Mouse (Mus musculus) ES-Bruce4 (cell line): Measurements from ENCODE around the gene Uqcrc2. TPM values are rescaled to one million over a fixed set of nuclear protein-coding genes. Genes with fewer than 3 reads are reported as not detected.

Experiments
- H3K27ac ChIP-seq: 2 replicates; pipeline ENCODE4 v1.5.1; 2012; ENCODE audit warnings: low read length, inconsistent platforms; ENCODE audit not compliant: insufficient read depth
- H3K27me3 ChIP-seq: 2 replicates; pipeline ENCODE4 v1.6.1; 2012; ENCODE audit warnings: mild to moderate bottlenecking, low read length, inconsistent platforms; ENCODE audit not compliant: control insufficient read depth, poor library complexity, insufficient read depth, severe bottlenecking
- H3K36me3 ChIP-seq: 2 replicates; pipeline ENCODE4 v1.6.1; 2012; ENCODE audit warnings: inconsistent platforms, mild to moderate bottlenecking, low read length, moderate library complexity; ENCODE audit not compliant: control insufficient read depth, poor library complexity, insufficient read depth, severe bottlenecking
- H3K4me1 ChIP-seq: one replicate; pipeline ENCODE4 v1.8.1; 2011; ENCODE audit warnings: low read length; ENCODE audit not compliant: control insufficient read depth, insufficient read depth
- H3K4me3 ChIP-seq: 2 replicates; pipeline ENCODE4 v1.5.1; 2011; ENCODE audit warnings: low read depth, mild to moderate bottlenecking, low read length
- H3K9ac ChIP-seq: 2 replicates; pipeline ENCODE4 v1.6.1; 2012; ENCODE audit warnings: low read depth, mild to moderate bottlenecking, inconsistent platforms; ENCODE audit not compliant: poor library complexity, severe bottlenecking
- H3K9me3 ChIP-seq: replicated peaks from 2 replicates; pipeline ENCODE4 v1.6.1; 2012; ENCODE audit warnings: mild to moderate bottlenecking, low read length, inconsistent platforms; ENCODE audit not compliant: control insufficient read depth, poor library complexity, insufficient read depth, severe bottlenecking
- CTCF ChIP-seq: IDR thresholded peaks from one replicate; pipeline ENCODE4 v1.8.1; 2011; ENCODE audit warnings: low read depth, low read length
- EP300 ChIP-seq: IDR thresholded peaks from 2 replicates; pipeline ENCODE4 v1.6.1; 2011; ENCODE audit warnings: low read depth, low read length; ENCODE audit not compliant: insufficient read depth
- POLR2A ChIP-seq: IDR thresholded peaks from one replicate; pipeline ENCODE4 v1.8.1; 2011; ENCODE audit warnings: low read length; ENCODE audit not compliant: insufficient read depth
- polyA plus RNA-seq: library from polyadenylated mRNA; stranded (reverse); fragments of >200 nt; gene quantifications from 2 replicates; pipeline ENCODE4 v1.2.4, GENCODE M21; 2011; ENCODE audit warnings: low read depth; ENCODE audit not compliant: missing spikeins, insufficient read depth, insufficient read length

The Uqcrc2 gene
- polyA plus RNA-seq, 1 experiment: 293 TPM

DNA sequence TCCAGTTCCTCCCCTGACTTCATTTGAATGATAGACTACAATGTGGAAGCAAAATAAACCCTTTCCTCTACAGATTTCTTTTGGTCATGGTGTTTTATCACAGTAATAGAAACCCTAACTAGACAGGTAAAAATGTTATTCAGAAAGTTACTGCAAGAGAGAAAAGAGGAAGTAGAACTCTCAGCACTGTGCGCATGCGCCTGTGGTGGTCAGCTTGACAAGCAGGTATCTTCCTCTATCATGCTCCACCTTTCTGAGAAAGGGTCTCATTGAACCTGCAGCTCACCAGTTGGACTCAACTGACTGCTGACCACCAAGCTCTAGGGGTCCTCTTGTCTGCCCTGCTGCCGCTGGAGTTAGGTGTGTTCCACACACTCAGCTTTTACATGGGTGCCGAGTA is 27.1 kb downstream of the Uqcrc2 start:
- Histone ChIP-seq H3K36me3 (peaks cover 23% of the 10 kb centered on the region), H3K4me3 (no peak overlapping the region), H3K27ac (no peak overlapping the region), H3K9ac (no peak overlapping the region), H3K9me3 (no peaks in the 10 kb centered on the region), H3K4me1 (no peaks in the 10 kb centered on the region), H3K27me3 (no peaks in the 10 kb centered on the region)
- TF ChIP-seq POLR2A: no peak
- no peak for TF ChIP-seq CTCF
- TF ChIP-seq EP300: no peak

DNA sequence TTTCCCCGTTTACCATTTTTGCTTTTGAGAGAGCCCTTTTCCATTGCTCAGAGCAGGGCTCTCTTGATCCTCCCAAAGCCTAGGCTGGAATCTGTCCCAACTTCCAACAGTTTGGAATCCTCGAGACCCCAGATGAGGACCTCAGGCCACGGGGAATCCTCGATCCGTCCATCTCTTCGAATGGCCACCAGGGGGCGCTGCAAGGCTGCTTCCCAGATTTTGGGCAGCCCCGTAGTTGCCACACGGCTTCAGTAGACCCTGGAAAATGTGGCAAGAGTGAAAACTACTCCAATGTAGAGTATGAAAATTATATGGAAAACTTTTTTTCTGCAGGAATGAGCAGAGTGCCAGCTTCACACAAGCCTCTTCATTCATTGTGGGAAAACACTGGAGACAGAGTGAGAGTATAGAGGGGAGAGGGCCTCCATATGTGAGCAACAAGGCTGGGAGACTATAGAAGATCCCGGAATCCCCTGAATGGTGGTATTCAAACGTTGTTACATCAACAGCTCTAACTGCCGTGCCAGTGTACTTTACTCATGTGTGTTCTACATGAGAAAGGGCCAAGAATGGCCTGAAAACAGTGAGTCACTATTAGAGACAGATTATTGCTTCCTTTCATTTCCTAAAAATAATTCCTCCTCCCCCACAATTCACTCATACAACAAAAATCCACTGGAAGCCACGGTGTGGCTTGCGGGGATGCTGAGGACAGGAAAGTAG is 35.3 kb downstream of the Uqcrc2 start, which contains the start of gene Pdzd9:
TSS of gene Pdzd9 (minus strand) at position 191 of the 723 bp plus-strand sequence.
- no peak for TF ChIP-seq EP300
- TF ChIP-seq POLR2A: no peak
- TF ChIP-seq CTCF: peak; percentile 85
- no peaks in the 10 kb centered on the region; the same call in 1 of the 2 replicates for H3K27me3 ChIP-seq
- no peaks in the 10 kb centered on the region for H3K4me1 ChIP-seq
- H3K9ac ChIP-seq: no peak within 1 kb of the TSS
- no peak within 1 kb of the TSS for H3K27ac ChIP-seq
- no peaks in the 10 kb centered on the region for H3K36me3 ChIP-seq
- H3K9me3 ChIP-seq: no peaks in the 10 kb centered on the region
- H3K4me3 ChIP-seq: no peak within 1 kb of the TSS

GRCm38 (mm10) chr7:120671271-120671670 is 36.3 kb downstream of the Uqcrc2 start:
- no peak overlapping the region for H3K4me3 ChIP-seq
- H3K36me3 ChIP-seq: no peaks in the 10 kb centered on the region
- no peak overlapping the region for H3K27ac ChIP-seq
- H3K4me1 ChIP-seq: no peaks in the 10 kb centered on the region
- no peaks in the 10 kb centered on the region; the same call in 1 of the 2 replicates for H3K27me3 ChIP-seq
- no peaks in the 10 kb centered on the region for H3K9me3 ChIP-seq
- no peak overlapping the region for H3K9ac ChIP-seq
- TF ChIP-seq CTCF (no peak), EP300 (no peak)

DNA sequence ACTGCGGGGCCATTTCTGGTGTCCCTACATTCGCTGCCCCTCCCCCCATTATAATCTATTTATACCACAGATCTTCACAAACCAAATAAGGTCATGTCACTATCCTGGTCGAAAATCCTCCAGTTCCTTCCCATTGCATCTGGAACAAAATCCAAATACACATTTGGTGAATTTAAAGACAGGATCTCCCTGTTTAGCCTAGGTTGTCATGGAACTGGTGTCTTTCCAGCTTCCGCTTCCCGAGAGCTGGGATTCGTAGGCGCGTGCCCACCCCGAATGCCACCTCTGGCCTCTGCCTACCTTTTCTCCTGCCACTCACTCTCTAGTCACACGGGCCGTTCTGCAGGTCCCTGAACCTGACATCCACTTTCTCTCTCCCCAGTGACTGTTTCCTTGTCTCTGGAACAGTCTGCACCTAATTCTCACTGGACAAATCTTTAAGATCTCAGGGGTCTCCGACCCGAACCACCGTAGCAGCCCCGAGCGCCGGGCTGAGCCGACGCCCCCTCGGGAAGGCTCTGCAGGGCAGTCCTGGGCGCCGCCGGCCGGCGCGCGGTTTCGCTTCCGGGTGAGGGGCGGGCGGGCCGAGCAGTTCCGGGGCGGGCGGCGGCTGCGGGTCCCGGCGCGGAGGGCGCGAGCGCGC is 42.1 kb downstream of the Uqcrc2 start, which contains the start of gene Mosmo:
TSS of gene Mosmo (plus strand) at position 618 of the 643 bp plus-strand sequence.
- H3K9ac ChIP-seq: peak within 1 kb of the TSS; percentile 91
- H3K4me3 ChIP-seq: peak within 1 kb of the TSS; percentile 87
- no peaks in the 10 kb centered on the region for H3K4me1 ChIP-seq
- no peaks in the 10 kb centered on the region for H3K9me3 ChIP-seq
- no peak within 1 kb of the TSS for H3K27ac ChIP-seq
- TF ChIP-seq POLR2A (no peak), EP300 (no peak), CTCF (no peak)
- H3K27me3 ChIP-seq: no peaks in the 10 kb centered on the region
- H3K36me3 ChIP-seq: no peaks in the 10 kb centered on the region

GRCm38 (mm10) chr7:120677764-120678531 is 43.0 kb downstream of the Uqcrc2 start:
- no peaks in the 10 kb centered on the region for H3K9me3 ChIP-seq
- peak overlapping the region; percentile 91 for H3K9ac ChIP-seq
- H3K27ac ChIP-seq: no peak overlapping the region
- H3K4me1 ChIP-seq: no peaks in the 10 kb centered on the region
- H3K4me3 ChIP-seq: peak overlapping the region; percentile 80
- no peak for TF ChIP-seq CTCF
- no peak for TF ChIP-seq POLR2A
- TF ChIP-seq EP300: no peak
- no peaks in the 10 kb centered on the region for H3K36me3 ChIP-seq
- no peaks in the 10 kb centered on the region for H3K27me3 ChIP-seq

DNA sequence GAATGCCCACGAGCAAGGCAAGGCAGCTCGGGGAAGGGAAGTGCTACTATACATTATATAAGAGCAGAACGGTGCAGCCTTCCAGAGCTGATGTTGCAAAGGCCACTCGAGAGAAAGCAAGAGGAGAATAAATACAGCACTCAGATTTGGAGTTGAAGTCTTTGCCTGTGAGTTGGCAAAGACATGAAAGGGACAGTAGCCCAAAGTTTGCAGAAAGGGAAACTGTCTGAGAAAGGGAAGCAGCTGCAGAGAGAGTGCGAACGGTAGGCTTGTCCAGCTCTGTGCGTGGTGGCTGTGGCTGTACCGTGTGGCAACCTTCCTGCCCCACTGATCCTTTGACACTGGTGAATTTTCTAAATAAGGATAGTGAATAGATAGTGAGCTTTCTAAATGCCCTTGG is 44.0 kb downstream of the Uqcrc2 start:
- peak overlapping the region; percentile 6; the same call in 1 of the 2 replicates for H3K9ac ChIP-seq
- TF ChIP-seq EP300 (no peak), POLR2A (no peak), CTCF (no peak)
- H3K27ac ChIP-seq: no peak overlapping the region

More for the DNA sequence above, 44.0 kb downstream of the Uqcrc2 start:
- Histone ChIP-seq H3K4me1 (no peaks in the 10 kb centered on the region), H3K36me3 (no peaks in the 10 kb centered on the region), H3K4me3 (no peak overlapping the region), H3K27me3 (no peaks in the 10 kb centered on the region), H3K9me3 (no peaks in the 10 kb centered on the region)
